Mouse (Mus musculus): ENCODE measurements around the gene Shank3.

DNA sequence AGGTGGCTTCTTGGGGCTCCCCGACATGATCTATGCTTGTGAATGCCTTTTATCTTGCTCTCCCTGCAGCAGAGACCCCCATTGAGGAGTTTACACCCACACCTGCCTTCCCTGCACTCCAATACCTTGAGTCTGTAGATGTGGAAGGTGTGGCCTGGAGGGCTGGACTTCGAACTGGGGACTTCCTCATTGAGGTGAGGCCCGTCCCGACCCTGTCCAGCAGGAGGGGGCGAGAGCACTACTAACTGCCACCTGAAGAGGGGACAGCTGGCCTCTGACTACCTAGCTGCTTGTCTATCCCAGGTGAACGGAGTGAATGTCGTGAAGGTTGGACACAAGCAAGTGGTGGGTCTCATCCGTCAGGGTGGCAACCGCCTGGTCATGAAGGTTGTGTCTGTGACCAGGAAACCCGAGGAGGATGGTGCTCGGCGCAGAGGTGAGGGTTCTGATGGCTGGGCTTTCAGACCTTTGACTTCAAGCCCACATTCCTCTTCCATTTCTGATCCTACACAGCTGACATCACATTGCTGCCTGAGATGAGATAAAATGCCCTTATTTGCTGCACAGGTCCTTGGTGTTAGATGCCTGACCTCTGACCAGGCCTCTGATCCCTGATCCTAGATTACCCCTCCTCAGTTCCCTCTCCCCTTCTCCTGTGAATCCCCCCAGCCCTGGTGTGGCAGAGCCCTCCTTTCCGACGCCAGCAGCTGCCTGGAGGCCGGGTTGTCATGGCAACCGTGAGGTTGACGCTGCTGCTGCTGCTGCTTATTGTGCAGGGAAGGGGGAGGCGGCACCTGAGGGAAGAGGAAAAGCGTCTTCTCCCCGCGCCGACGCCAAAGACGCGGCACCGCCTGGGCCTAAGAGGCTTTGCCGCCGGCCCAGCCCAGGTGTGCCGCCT lies 32.9 kb downstream of the Shank3 start:
- no peak for TF ChIP-seq EP300 (IDR thresholded peaks at IDR 0.05; ENCODE audit: insufficient read depth, low read depth, low read length)
- no peak for TF ChIP-seq CTCF (IDR thresholded peaks at IDR 0.05)
- TF ChIP-seq POLR2A (IDR thresholded peaks at IDR 0.05; ENCODE audit: insufficient read depth, low read depth, low read length), result no peak
